Mouse (Mus musculus) lung, postnatal 0 days (tissue): ENCODE data around the gene Mrpl54. TPM values are rescaled to one million over a fixed set of nuclear protein-coding genes. Genes with fewer than 3 reads are reported as not detected.

Source experiments
- ATAC-seq: fragments of 200-750 bp; cut with Nextera tagmentation; 2 replicates; pipeline ENCODE4 v1.8.0; 2017; ENCODE audit warnings: moderate library complexity
- DNase-seq: peaks from one replicate; pipeline ENCODE4 v3.0.0-alpha.2; 2016; ENCODE audit warnings: low spot score
- H3K27ac ChIP-seq: fragments of 300-500 bp; sonication (generic); 2 replicates; pipeline ENCODE4 v1.5.1; 2014; ENCODE audit warnings: antibody characterized with exemption, mild to moderate bottlenecking, low read length, mixed read lengths
- H3K27me3 ChIP-seq: fragments of 300-500 bp; sonication (generic); replicated peaks from 2 replicates; pipeline ENCODE4 v1.6.1; 2014; ENCODE audit warnings: low read length, mixed read lengths; ENCODE audit not compliant: insufficient read depth
- H3K36me3 ChIP-seq: fragments of 300-500 bp; sonication (generic); 2 replicates; pipeline ENCODE4 v1.6.1; 2014; ENCODE audit warnings: low read length, mixed read lengths; ENCODE audit not compliant: insufficient read depth
- H3K4me1 ChIP-seq: fragments of 300-500 bp; sonication (generic); 2 replicates; pipeline ENCODE4 v1.6.1; 2014; ENCODE audit warnings: antibody characterized with exemption, low read depth, low read length, mixed read lengths; ENCODE audit not compliant: insufficient read depth
- H3K4me2 ChIP-seq: fragments of 300-500 bp; sonication (generic); replicated peaks from 2 replicates; pipeline ENCODE4 v1.6.1; 2014; ENCODE audit warnings: low read depth, mild to moderate bottlenecking, low read length, moderate library complexity, mixed read lengths
- H3K4me3 ChIP-seq: fragments of 300-500 bp; sonication (generic); 2 replicates; pipeline ENCODE4 v1.5.1; 2014; ENCODE audit warnings: low read depth, low read length
- H3K9ac ChIP-seq: fragments of 300-500 bp; sonication (generic); replicated peaks from 2 replicates; pipeline ENCODE4 v1.6.1; 2014; ENCODE audit warnings: low read depth, mild to moderate bottlenecking
- H3K9me3 ChIP-seq: fragments of 300-500 bp; sonication (generic); 2 replicates; pipeline ENCODE4 v1.6.1; 2016; ENCODE audit warnings: low read length, mixed read lengths
- CTCF ChIP-seq: IDR thresholded peaks from 2 replicates; pipeline ENCODE4 v1.5.1; 2016; ENCODE audit warnings: antibody characterized with exemption, mild to moderate bottlenecking
- EP300 ChIP-seq: IDR thresholded peaks from 2 replicates; pipeline ENCODE4 v1.6.1; 2016; ENCODE audit warnings: antibody characterized with exemption, mild to moderate bottlenecking, control low read depth
- WGBS: fragments of 180-500 bp; shearing (Covaris S2); extraction: QIAGEN DNeasy Blood & Tissue Kit; methylation state at CpG from one replicate; pipeline ENCODE4 v1.1.7; 2014; 5-methylcytosine and 5-hydroxymethylcytosine counted together
- polyA plus RNA-seq: library from polyadenylated mRNA; unstranded; fragments of >200 nt; fragmentation: Nextera tagmentation; extraction: Ambion mirVana; gene quantifications from 2 replicates; pipeline ENCODE4 v1.2.1, GENCODE M21; 2015

Mrpl54 gene
- polyA plus RNA-seq, 1 experiment from 2014 or later = 162 TPM

- H3K4me3 ChIP-seq = no peak overlapping the region
- H3K36me3 ChIP-seq = peaks cover 16% of the 10 kb centered on the region
- H3K27me3 ChIP-seq = no peaks in the 10 kb centered on the region
- peak; percentile 45 for DNase-seq
- WGBS = 55% methylated on average over 4 of the region's 4 CpGs
- no peaks in the 10 kb centered on the region for H3K9me3 ChIP-seq
- H3K27ac ChIP-seq = peak overlapping the region; percentile 61
- H3K4me2 ChIP-seq = peak overlapping the region; percentile 27
- H3K4me1 ChIP-seq = peaks cover 22% of the 10 kb centered on the region
- ATAC-seq = peak; percentile 10; the same call in 1 of the 2 replicates
- TF ChIP-seq EP300 (no peak), CTCF (no peak)
- H3K9ac ChIP-seq = no peak overlapping the region
Measured at GRCm38 (mm10) chr10:81302288-81302687, 35.6 kb upstream of the Mrpl54 start.

DNA sequence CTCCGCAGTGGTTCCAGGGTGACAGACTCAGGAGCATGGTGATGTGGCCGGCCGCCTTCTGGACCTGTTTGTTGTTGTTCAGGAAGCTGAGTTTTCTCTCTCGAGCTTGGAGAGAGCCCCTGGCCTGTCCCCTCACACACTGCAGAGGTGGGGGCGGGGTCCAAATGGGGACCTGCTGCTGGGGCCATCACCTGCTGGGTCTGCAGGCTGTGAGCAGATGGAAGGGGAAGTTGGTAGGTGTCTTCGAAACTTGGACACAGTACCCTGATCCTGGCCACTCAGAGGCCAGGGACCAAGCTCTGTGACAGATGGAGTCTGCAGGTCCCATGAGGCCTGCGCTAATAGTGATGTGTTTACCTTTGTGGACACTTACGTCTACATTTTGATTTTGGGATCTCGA, 34.6 kb upstream of the Mrpl54 start:
- no peak overlapping the region for H3K27ac ChIP-seq
- WGBS = 69% methylated on average over 9 of the region's 9 CpGs

DNA sequence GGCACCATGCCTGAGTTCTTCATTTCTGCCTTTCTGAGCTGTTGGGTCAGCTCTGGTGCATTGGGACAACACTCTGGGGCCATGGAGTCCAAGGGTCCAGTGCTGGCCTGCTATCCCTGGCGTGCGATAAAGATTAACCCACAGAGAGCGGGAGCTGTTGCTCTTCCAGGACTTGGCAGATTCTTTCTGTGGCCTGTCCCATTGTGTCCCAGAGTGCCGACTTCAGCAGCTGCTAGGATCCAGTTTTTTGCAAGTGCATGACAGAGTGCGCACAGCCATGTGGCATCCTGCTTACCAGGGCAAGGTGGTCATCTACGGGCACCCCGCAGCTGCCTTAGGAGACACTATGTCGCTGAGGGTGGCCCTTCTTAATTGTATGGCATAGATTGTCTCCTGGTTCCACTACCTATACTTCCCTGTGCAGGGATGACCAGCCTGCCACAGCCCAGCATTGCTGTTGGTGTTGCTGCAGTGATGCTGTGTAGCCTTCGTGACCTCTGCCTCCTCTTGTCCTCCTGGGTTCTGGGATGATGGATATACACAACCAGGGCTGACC, 33.7 kb upstream of the Mrpl54 start:
- DNase-seq (no peak), ATAC-seq (no peak)
- H3K27me3 ChIP-seq = no peaks in the 10 kb centered on the region
- 75% methylated on average over 9 of the region's 9 CpGs for WGBS
- peaks cover 22% of the 10 kb centered on the region for H3K4me1 ChIP-seq
- no peak overlapping the region for H3K27ac ChIP-seq
- H3K4me3 ChIP-seq = no peak overlapping the region
- no peaks in the 10 kb centered on the region for H3K36me3 ChIP-seq
- TF ChIP-seq EP300 (no peak), CTCF (no peak)
- no peak overlapping the region for H3K9ac ChIP-seq
- H3K4me2 ChIP-seq = no peak overlapping the region
- H3K9me3 ChIP-seq = no peaks in the 10 kb centered on the region

More for the DNA sequence above, 34.6 kb upstream of the Mrpl54 start:
- DNase-seq (no peak), ATAC-seq (no peak)
- TF ChIP-seq CTCF = no peak
- TF ChIP-seq EP300 = no peak
- peaks cover 22% of the 10 kb centered on the region for H3K4me1 ChIP-seq
- H3K4me2 ChIP-seq = no peak overlapping the region
- H3K9me3 ChIP-seq = no peaks in the 10 kb centered on the region
- no peak overlapping the region for H3K4me3 ChIP-seq
- H3K27me3 ChIP-seq = no peaks in the 10 kb centered on the region
- H3K36me3 ChIP-seq = peaks cover 8% of the 10 kb centered on the region; the same call in 1 of the 2 replicates
- H3K9ac ChIP-seq = no peak overlapping the region

DNA sequence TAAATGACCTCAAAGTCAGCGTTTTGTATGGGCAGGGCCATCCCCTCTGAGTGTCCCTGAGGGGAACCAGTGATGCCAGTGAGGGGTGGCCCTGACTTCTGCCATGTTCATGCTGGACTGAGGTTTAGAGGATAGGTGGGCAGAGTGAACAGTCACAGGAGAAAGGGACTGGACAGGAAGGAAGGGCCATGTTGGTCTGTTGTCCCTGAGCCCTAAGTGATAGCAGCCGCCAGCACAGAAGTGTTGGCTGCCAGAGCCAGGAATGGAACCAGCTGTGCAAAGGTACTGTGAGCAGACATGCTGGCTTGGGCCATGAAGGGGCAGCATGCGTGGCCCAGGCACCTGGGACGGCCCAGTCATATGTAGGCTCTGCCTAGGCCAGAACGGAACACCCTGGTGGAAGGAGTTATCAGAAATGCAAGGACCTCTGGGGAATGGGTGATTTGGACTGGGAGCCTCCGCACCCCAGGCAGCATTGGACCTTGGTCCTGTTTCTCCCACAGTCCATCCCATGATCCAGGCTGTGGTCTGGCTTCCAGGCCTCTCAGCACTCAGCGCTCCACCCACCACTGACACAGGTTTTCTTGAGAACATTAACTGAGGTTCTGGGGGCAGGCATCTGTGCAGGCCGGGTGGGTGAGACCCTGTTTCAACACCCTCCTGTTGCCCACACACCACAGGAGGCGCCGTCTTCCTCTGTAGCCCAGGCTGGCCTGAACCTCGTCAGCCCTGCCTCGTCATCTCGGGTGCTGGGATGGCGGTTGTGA, 33.0 kb upstream of the Mrpl54 start:
- Histone ChIP-seq H3K27me3 (no peaks in the 10 kb centered on the region), H3K9ac (no peak overlapping the region), H3K27ac (0 out of 2 replicates have a peak overlapping the region, but pooled peaks have one; percentile 26), H3K9me3 (no peaks in the 10 kb centered on the region), H3K4me3 (no peak overlapping the region), H3K4me2 (no peak overlapping the region), H3K36me3 (no peaks in the 10 kb centered on the region), H3K4me1 (peaks cover 24% of the 10 kb centered on the region)
- 83% methylated on average over 14 of the region's 14 CpGs for WGBS
- TF ChIP-seq CTCF = no peak
- no peak for TF ChIP-seq EP300
- ATAC-seq (no peak), DNase-seq (no peak)

GRCm38 (mm10) chr10:81298369-81299100, 31.8 kb upstream of the Mrpl54 start:
- no peaks in the 10 kb centered on the region for H3K27me3 ChIP-seq
- ATAC-seq (no peak), DNase-seq (peak; percentile 42)
- no peaks in the 10 kb centered on the region for H3K9me3 ChIP-seq
- peak overlapping the region; percentile 32 for H3K4me2 ChIP-seq
- H3K4me3 ChIP-seq = no peak overlapping the region
- peak overlapping the region; percentile 86 for H3K27ac ChIP-seq
- TF ChIP-seq EP300 (no peak), CTCF (no peak)
- no peaks in the 10 kb centered on the region for H3K36me3 ChIP-seq
- 84% methylated on average over 17 of the region's 17 CpGs for WGBS
- no peak overlapping the region for H3K9ac ChIP-seq
- peaks cover 36% of the 10 kb centered on the region for H3K4me1 ChIP-seq

DNA sequence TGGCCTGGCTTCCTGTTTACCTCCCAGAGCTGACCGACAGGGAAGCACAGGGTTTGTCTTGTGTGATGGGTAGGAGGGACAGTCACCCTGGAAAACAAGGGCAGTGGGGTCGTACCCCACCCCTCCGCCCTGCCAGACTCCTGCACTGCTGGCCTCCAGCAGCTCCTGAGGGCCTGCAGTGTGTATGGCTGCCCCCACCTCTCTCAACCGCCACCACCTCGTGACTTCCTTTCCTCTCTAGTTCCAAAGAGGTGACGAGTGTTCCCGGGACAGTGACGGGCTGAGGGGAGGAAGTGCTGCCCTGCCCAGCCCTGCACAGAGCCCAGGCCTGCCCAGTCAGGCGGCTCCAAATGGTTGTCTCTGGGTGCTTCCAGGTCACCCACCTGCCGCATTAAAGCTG, 31.1 kb upstream of the Mrpl54 start:
- H3K36me3 ChIP-seq = no peaks in the 10 kb centered on the region
- peak overlapping the region; percentile 86 for H3K27ac ChIP-seq
- H3K4me3 ChIP-seq = no peak overlapping the region
- peak; percentile 82 for DNase-seq
- no peaks in the 10 kb centered on the region for H3K9me3 ChIP-seq
- no peaks in the 10 kb centered on the region for H3K27me3 ChIP-seq
- TF ChIP-seq CTCF (no peak), EP300 (no peak)
- WGBS = 37% methylated on average over 10 of the region's 10 CpGs
- H3K9ac ChIP-seq = no peak overlapping the region
- ATAC-seq = peak; percentile 69
- peak overlapping the region; percentile 32 for H3K4me2 ChIP-seq
- H3K4me1 ChIP-seq = peaks cover 32% of the 10 kb centered on the region; the same call in 1 of the 2 replicates
